Mouse (Mus musculus) CH12.LX (cell line): Measurements from ENCODE around the gene Ppm1j. TPM values are rescaled to one million over a fixed set of nuclear protein-coding genes. Genes with fewer than 3 reads are reported as not detected.

Experiments
- DNase-seq: peaks from one replicate; pipeline ENCODE4 v3.0.0-alpha.2; 2013; ENCODE audit errors: extremely low read depth
- H3K27ac ChIP-seq: 2 replicates; pipeline ENCODE4 v1.5.1; 2012; ENCODE audit warnings: low read depth, mild to moderate bottlenecking, control low read depth, moderate library complexity; ENCODE audit not compliant: insufficient read depth
- H3K27me3 ChIP-seq: replicated peaks from 2 replicates; pipeline ENCODE3; 2012; ENCODE audit warnings: inconsistent platforms
- H3K36me3 ChIP-seq, 2 experiments: replicated peaks in 1 of 2; 2 replicates each; pipeline versions ENCODE3 to v1.6.1; 2012; ENCODE audit warnings: inconsistent platforms in 1 of 2, low read length in 1 of 2, mild to moderate bottlenecking in 1 of 2, mixed read lengths in 1 of 2, moderate library complexity in 1 of 2; ENCODE audit not compliant: control insufficient read depth in 1 of 2, insufficient read depth in 1 of 2
- H3K4me1 ChIP-seq, 2 experiments: 2 replicates each; pipeline ENCODE4 v1.6.1; 2012; ENCODE audit warnings: inconsistent platforms in 1 of 2, moderate library complexity in 1 of 2; ENCODE audit not compliant: insufficient read depth in 2 of 2, control insufficient read depth in 1 of 2
- H3K4me2 ChIP-seq: 2 replicates; pipeline ENCODE4 v1.6.1; 2012; ENCODE audit warnings: low read depth, mild to moderate bottlenecking, control low read depth; ENCODE audit not compliant: poor library complexity, insufficient read depth, severe bottlenecking
- H3K4me3 ChIP-seq, 3 experiments: fragments of 150-350 bp in 1 of 3; sonication (generic) in 1 of 3; replicated peaks in 1 of 3; 2 replicates each; pipeline versions ENCODE3 to v1.5.1; 2011 to 2012; ENCODE audit warnings: low read depth in 2 of 3, low read length in 2 of 3, mild to moderate bottlenecking in 2 of 3, moderate library complexity in 2 of 3, control low read depth in 1 of 3, improper control_type of control experiment in 1 of 3, inconsistent platforms in 1 of 3, mixed read lengths in 1 of 3; ENCODE audit not compliant: poor library complexity in 1 of 3
- H3K79me2 ChIP-seq: replicated peaks from 2 replicates; pipeline ENCODE4 v1.6.1; 2012; ENCODE audit warnings: mild to moderate bottlenecking, moderate library complexity; ENCODE audit not compliant: control insufficient read depth, poor library complexity, insufficient read depth, severe bottlenecking; ENCODE audit errors: extremely low read depth
- H3K9ac ChIP-seq: 2 replicates; pipeline ENCODE4 v1.6.1; 2012; ENCODE audit warnings: low read depth, mild to moderate bottlenecking, control low read depth, moderate library complexity; ENCODE audit not compliant: insufficient read depth
- H3K9me3 ChIP-seq: replicated peaks from 2 replicates; pipeline ENCODE3; 2012; ENCODE audit warnings: low read length, inconsistent platforms, mixed read lengths
- CTCF ChIP-seq, 2 experiments: IDR thresholded peaks in 1 of 2; conservative IDR thresholded peaks in 1 of 2; 2 replicates each; pipeline ENCODE4 v1.5.1; 2011 to 2012; ENCODE audit warnings: low read depth in 2 of 2, low read length in 2 of 2, improper control_type of control experiment in 1 of 2, inconsistent platforms in 1 of 2, mild to moderate bottlenecking in 1 of 2, moderate library complexity in 1 of 2
- EP300 ChIP-seq: IDR thresholded peaks from 2 replicates; pipeline ENCODE4 v1.6.1; 2011; ENCODE audit warnings: low read length, improper control_type of control experiment
- ETS1 ChIP-seq: conservative IDR thresholded peaks from 2 replicates; pipeline ENCODE4 v1.6.1; 2012; ENCODE audit warnings: low read depth, mild to moderate bottlenecking, inconsistent platforms, low read length, improper control_type of control experiment, moderate library complexity
- MAZ ChIP-seq: IDR thresholded peaks from 2 replicates; pipeline ENCODE4 v1.6.1; 2012; ENCODE audit warnings: low read depth, mild to moderate bottlenecking, inconsistent platforms, low read length, improper control_type of control experiment, moderate library complexity
- MEF2A ChIP-seq: IDR thresholded peaks from 2 replicates; pipeline ENCODE4 v1.6.1; 2014; ENCODE audit warnings: low read depth, mild to moderate bottlenecking, inconsistent platforms, low read length, improper control_type of control experiment, borderline replicate concordance
- MXI1 ChIP-seq: IDR thresholded peaks from 2 replicates; pipeline ENCODE4 v1.6.1; 2011; ENCODE audit warnings: mild to moderate bottlenecking, low read depth, low read length, improper control_type of control experiment
- MYC ChIP-seq: IDR thresholded peaks from 2 replicates; pipeline ENCODE4 v1.6.1; 2011; ENCODE audit warnings: low read depth, mild to moderate bottlenecking, improper control_type of control experiment, low read length
- PAX5 ChIP-seq: IDR thresholded peaks from 2 replicates; pipeline ENCODE4 v1.6.1; 2012; ENCODE audit warnings: low read length, inconsistent platforms, mixed read lengths
- RAD21 ChIP-seq: IDR thresholded peaks from 2 replicates; pipeline ENCODE4 v1.6.1; 2011; ENCODE audit warnings: low read depth, mild to moderate bottlenecking, low read length, improper control_type of control experiment, moderate library complexity
- RCOR1 ChIP-seq: conservative IDR thresholded peaks from 2 replicates; pipeline ENCODE4 v1.6.1; 2012; ENCODE audit warnings: low read depth, mild to moderate bottlenecking, inconsistent platforms, low read length, improper control_type of control experiment
- SIN3A ChIP-seq: IDR thresholded peaks from 2 replicates; pipeline ENCODE4 v1.6.1; 2012; ENCODE audit warnings: low read length, improper control_type of control experiment, inconsistent platforms
- SMC3 ChIP-seq: IDR thresholded peaks from 2 replicates; pipeline ENCODE4 v1.6.1; 2011; ENCODE audit warnings: low read depth, low read length, improper control_type of control experiment
- TBP ChIP-seq: conservative IDR thresholded peaks from 2 replicates; pipeline ENCODE4 v1.6.1; 2011; ENCODE audit warnings: low read depth, low read length, improper control_type of control experiment
- TCF12 ChIP-seq: IDR thresholded peaks from 2 replicates; pipeline ENCODE4 v1.6.1; 2014; ENCODE audit warnings: low read depth, mild to moderate bottlenecking, inconsistent platforms, low read length, improper control_type of control experiment
- UBTF ChIP-seq: IDR thresholded peaks from 2 replicates; pipeline ENCODE4 v1.6.1; 2012; ENCODE audit warnings: low read depth, mild to moderate bottlenecking, inconsistent platforms, low read length, improper control_type of control experiment, moderate library complexity
- USF1 ChIP-seq: IDR thresholded peaks from 2 replicates; pipeline ENCODE4 v1.6.1; 2014; ENCODE audit warnings: low read depth, mild to moderate bottlenecking, inconsistent platforms, low read length, improper control_type of control experiment
- USF2 ChIP-seq: conservative IDR thresholded peaks from 2 replicates; pipeline ENCODE4 v1.6.1; 2011; ENCODE audit warnings: low read depth, low read length, improper control_type of control experiment
- ZNF384 ChIP-seq: IDR thresholded peaks from 2 replicates; pipeline ENCODE4 v1.6.1; 2012; ENCODE audit warnings: low read depth, low read length, improper control_type of control experiment, inconsistent platforms
- dilution Hi-C: fragments of 300-500 bp; cut with MboI; formaldehyde crosslinking; loops from 2 replicates; pipeline ENCODE4 v1.14.3; 2020; ENCODE audit warnings: low sequenced_read_pairs; ENCODE audit not compliant: extremely low pct_unique_long_range_greater_than_20kb, extremely low pct_ligation_motif_present
- in situ Hi-C: fragments of 300-500 bp; cut with MboI; formaldehyde crosslinking; loops from 3 replicates; pipeline ENCODE4 v1.14.3; 2019; ENCODE audit warnings: low sequenced_read_pairs, low pct_ligation_motif_present, low pct_unique_long_range_greater_than_20kb, mixed read lengths
- polyA plus RNA-seq: library from polyadenylated mRNA; unstranded; fragments of >175 nt; gene quantifications from 2 replicates; pipeline ENCODE4 v1.2.1, GENCODE M21; 2012; ENCODE audit warnings: low read depth; ENCODE audit not compliant: insufficient read length
- total RNA-seq, 2 experiments: library from RNA; depleted of rRNA; stranded (reverse); fragments of 300-350 nt in 1 of 2; fragments of >200 nt in 1 of 2; gene quantifications; 2 replicates each; pipeline ENCODE4 v1.2.3; 2012 to 2014

The Ppm1j gene
- total and polyA plus RNA-seq, 3 experiments: 2.1 to 6.5 (median 6.4) TPM

GRCm38 (mm10) chr3:104767141-104767540 lies 13.7 kb upstream of the Ppm1j start (continued):
- TF ChIP-seq MAZ: no peak
- TF ChIP-seq PAX5: no peak
- TF ChIP-seq ETS1: peak; percentile 78
- TF ChIP-seq USF2: 0 out of 2 replicates have a peak, but pooled peaks have one; percentile 11
- no peak for TF ChIP-seq CTCF (conservative IDR thresholded peaks at IDR 0.05 in 1 of 2, IDR thresholded peaks at IDR 0.05 in 1 of 2; ENCODE audit: low read depth in 2 of 2, low read length in 2 of 2)
- TF ChIP-seq UBTF: no peak

GRCm38 (mm10) chr3:104767716-104768115 lies 13.1 kb upstream of the Ppm1j start:
- H3K4me2 ChIP-seq: no peak overlapping the region
- no peak for DNase-seq
- no peaks in the 10 kb centered on the region for H3K9me3 ChIP-seq
- no peaks in the 10 kb centered on the region for H3K27me3 ChIP-seq
- peaks cover 4 to 22% of the 10 kb centered on the region in 2 experiments for H3K4me1 ChIP-seq
- H3K79me2 ChIP-seq: no peaks in the 10 kb centered on the region
- H3K36me3 ChIP-seq: no peaks in the 10 kb centered on the region
- no peak overlapping the region for H3K4me3 ChIP-seq
- dilution Hi-C loops: no loop called here
- no peak overlapping the region for H3K27ac ChIP-seq
- H3K9ac ChIP-seq: no peak overlapping the region
- in situ Hi-C loops: no loop called here
- TF ChIP-seq USF1 (no peak), EP300 (no peak), ZNF384 (no peak)

- no peak overlapping the region for H3K27ac ChIP-seq
- dilution Hi-C loops (no loop called here), in situ Hi-C loops (no loop called here)
- no peaks in the 10 kb centered on the region for H3K27me3 ChIP-seq
- no peak overlapping the region for H3K9ac ChIP-seq
- no peaks in the 10 kb centered on the region for H3K36me3 ChIP-seq
- no peaks in the 10 kb centered on the region for H3K9me3 ChIP-seq
- peaks cover 4 to 19% of the 10 kb centered on the region in 2 experiments for H3K4me1 ChIP-seq
- no peak overlapping the region for H3K4me3 ChIP-seq
- TF ChIP-seq RCOR1 (no peak), TBP (no peak)
- DNase-seq: no peak
- no peak overlapping the region for H3K4me2 ChIP-seq
- H3K79me2 ChIP-seq: no peaks in the 10 kb centered on the region
Measured at GRCm38 (mm10) chr3:104769135-104769534, 11.7 kb upstream of the Ppm1j start.

GRCm38 (mm10) chr3:104770035-104770434 lies 10.8 kb upstream of the Ppm1j start:
- Histone ChIP-seq H3K9ac (no peak overlapping the region), H3K4me2 (no peak overlapping the region), H3K27ac (no peak overlapping the region), H3K4me3 (no peak overlapping the region), H3K9me3 (no peaks in the 10 kb centered on the region), H3K79me2 (no peaks in the 10 kb centered on the region), H3K4me1 (peaks cover 4 to 19% of the 10 kb centered on the region in 2 experiments), H3K27me3 (no peaks in the 10 kb centered on the region), H3K36me3 (no peaks in the 10 kb centered on the region)
- dilution Hi-C loops: no loop called here
- in situ Hi-C loops: loop anchor here (5.0 kb wide), 1 partner anchor 53 kb away; no protein-coding TSS in a partner anchor
- TF ChIP-seq RAD21 (peak; percentile 46), SIN3A (no peak), SMC3 (peak; percentile 70), EP300 (no peak), MYC (no peak), MEF2A (0 out of 2 replicates have a peak, but pooled peaks have one; percentile 22), TCF12 (no peak), MXI1 (no peak), CTCF (conservative IDR thresholded peaks at IDR 0.05 in 1 of 2, IDR thresholded peaks at IDR 0.05 in 1 of 2; ENCODE audit: low read depth in 2 of 2, low read length in 2 of 2) (peak in 1 of 2 experiments; percentile 73; a peak in 3 of 4 replicates), UBTF (no peak)
- peak; percentile 40 for DNase-seq
